Mouse (Mus musculus): ENCODE data around the gene Dedd2.

Gene Dedd2

GRCm38 (mm10) chr7:25178787-25179605 is 41.4 kb downstream of the Dedd2 start:
- WGBS, result under 1% methylated on average over 56 of the region's 56 CpGs

- 6% methylated on average over 17 of the region's 17 CpGs for whole genome bisulfite sequencing
Observed at GRCm38 (mm10) chr7:25178317-25178716, 42.1 kb downstream of the Dedd2 start.

- 61% methylated on average over 11 of the region's 11 CpGs for WGBS
Observed at GRCm38 (mm10) chr7:25174343-25174742, 46.1 kb downstream of the Dedd2 start.

- WGBS, result 52% methylated on average over 5 of the region's 5 CpGs
Observed at GRCm38 (mm10) chr7:25172669-25173068, 47.7 kb downstream of the Dedd2 start.

- WGBS, result 42% methylated on average over 3 of the region's 3 CpGs
Observed at GRCm38 (mm10) chr7:25170583-25170982, 49.8 kb downstream of the Dedd2 start.

GRCm38 (mm10) chr7:25166106-25166505 is 54.3 kb downstream of the Dedd2 start:
- 88% methylated on average over 5 of the region's 5 CpGs for WGBS

GRCm38 (mm10) chr7:25156158-25156648 is 64.2 kb downstream of the Dedd2 start:
- WGBS, result 74% methylated on average over 14 of the region's 14 CpGs

- WGBS, result 67% methylated on average over 17 of the region's 17 CpGs
Observed at GRCm38 (mm10) chr7:25155469-25156157, 64.8 kb downstream of the Dedd2 start.

- 77% methylated on average over 4 of the region's 4 CpGs for WGBS
Observed at GRCm38 (mm10) chr7:25154648-25155047, 65.8 kb downstream of the Dedd2 start.

- WGBS, result 61% methylated on average over 7 of the region's 7 CpGs
Observed at GRCm38 (mm10) chr7:25153841-25154240, 66.6 kb downstream of the Dedd2 start.

GRCm38 (mm10) chr7:25151916-25152556 is 68.4 kb downstream of the Dedd2 start:
- WGBS, result 25% methylated on average over 10 of the region's 10 CpGs

- 13% methylated on average over 7 of the region's 7 CpGs for WGBS
Observed at GRCm38 (mm10) chr7:25151009-25151408, 69.4 kb downstream of the Dedd2 start.

GRCm38 (mm10) chr7:25150151-25150663 is 70.2 kb downstream of the Dedd2 start:
- WGBS, result 29% methylated on average over 15 of the region's 18 CpGs
